Mouse (Mus musculus): ENCODE measurements around the gene Clec16a. TPM values are rescaled to one million over a fixed set of nuclear protein-coding genes. Genes with fewer than 3 reads are reported as not detected.

Gene Clec16a
- polyA plus RNA-seq, 1 experiment from 2014 or later: 17.3 TPM

DNA sequence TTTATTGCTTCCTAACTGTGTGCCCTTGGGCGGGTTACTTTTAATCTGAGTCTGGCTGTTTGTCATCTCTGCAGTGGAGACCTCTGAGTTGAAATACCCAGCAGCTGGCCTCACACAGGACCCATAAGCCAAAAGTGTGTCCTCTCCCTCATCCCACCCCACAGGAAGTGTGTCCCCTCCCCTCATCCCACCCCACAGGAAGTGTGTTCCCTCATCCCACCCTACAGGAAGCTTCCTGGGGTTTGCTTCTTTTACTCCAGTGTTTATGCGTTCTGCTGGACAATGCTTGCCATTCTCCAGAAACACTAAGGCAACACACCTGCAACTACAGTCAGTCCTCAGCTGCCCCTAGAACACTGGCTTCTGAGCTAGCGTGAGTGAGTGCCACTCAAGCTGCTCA is 92.8 kb downstream of the Clec16a start:
- Histone ChIP-seq H3K36me3 (0 out of 2 replicates have a peak, but pooled peaks cover 3% of the 10 kb centered on the region), H3K9me3 (replicated peaks) (no peaks in the 10 kb centered on the region), H3K27ac (no peak overlapping the region), H3K4me2 (no peak overlapping the region), H3K9ac (no peak overlapping the region), H3K4me1 (peaks cover 29% of the 10 kb centered on the region), H3K27me3 (replicated peaks) (peaks cover 8% of the 10 kb centered on the region; the same call in 1 of the 2 replicates), H3K4me3 (no peak overlapping the region)
- no peak for ATAC-seq
- 58% methylated on average over 3 of the region's 3 CpGs for WGBS (ENCODE audit: insufficient replicate concordance)

DNA sequence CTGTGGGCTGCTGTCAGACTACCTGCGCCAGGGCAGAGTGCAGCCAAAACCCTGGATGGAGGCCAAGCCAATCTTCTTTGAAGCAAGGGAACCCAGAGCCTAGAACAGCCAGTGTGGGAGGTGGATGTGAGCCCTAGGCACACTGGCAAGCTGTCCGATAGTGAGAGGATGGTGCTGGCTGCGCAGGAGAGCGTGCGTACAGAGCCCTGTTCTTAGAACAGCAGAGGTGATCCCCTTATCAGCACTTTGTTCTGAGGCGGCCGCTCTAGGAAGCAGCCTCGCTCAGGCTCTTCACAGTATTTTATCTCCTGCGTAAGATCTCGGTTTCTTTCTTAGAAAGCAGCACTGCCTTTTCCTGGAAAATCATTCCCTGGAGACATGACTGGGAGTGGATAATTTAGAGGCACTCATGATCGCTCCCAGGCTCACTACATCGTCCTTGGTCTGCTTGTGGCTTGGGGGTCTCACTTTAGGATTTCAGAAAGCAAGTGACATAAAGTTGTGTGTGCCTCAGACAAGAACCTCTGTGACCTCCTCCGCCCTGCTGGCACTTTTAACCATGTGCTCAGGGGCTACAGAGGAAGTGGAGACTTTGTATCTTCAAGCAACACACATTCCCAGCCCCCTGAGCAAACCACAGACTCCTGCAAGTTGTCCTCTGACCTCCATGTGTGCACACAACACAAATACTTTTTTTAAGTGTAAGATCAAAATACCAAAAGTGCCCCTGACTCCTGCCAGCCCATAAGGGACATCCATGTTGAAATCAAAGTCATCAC is 94.2 kb downstream of the Clec16a start:
- WGBS (ENCODE audit: insufficient replicate concordance): 11% methylated on average over 13 of the region's 13 CpGs
- H3K27ac ChIP-seq: no peak overlapping the region
- peak; percentile 84 for ATAC-seq

DNA sequence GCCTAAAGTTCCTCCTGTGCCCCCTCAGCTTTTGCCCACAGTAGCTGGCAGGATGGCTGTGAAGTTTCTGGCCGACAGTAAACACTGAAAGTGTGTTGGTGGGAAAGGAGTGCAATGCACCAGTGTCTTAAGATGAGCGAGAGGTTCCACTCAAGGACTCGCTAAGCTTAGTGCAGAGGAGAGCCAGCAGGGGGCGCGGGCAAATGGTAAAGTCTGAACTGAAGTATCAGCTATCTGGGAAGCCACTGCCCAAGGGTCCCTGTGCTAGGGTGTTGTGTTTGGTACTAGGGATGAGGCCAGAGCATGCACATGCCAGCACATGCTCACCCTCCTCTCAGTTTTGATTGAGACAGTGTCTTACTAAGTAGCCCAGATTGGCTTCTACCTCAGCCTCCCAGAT is 94.9 kb downstream of the Clec16a start:
- ATAC-seq: no peak
- whole genome bisulfite sequencing (ENCODE audit: insufficient replicate concordance): 3% methylated on average over 5 of the region's 5 CpGs

More for the DNA sequence above, 94.2 kb downstream of the Clec16a start:
- peaks cover 38% of the 10 kb centered on the region for H3K4me1 ChIP-seq
- peaks cover 8% of the 10 kb centered on the region; the same call in 1 of the 2 replicates for H3K27me3 ChIP-seq (replicated peaks)
- H3K4me3 ChIP-seq: no peak overlapping the region
- H3K4me2 ChIP-seq: peak overlapping the region; percentile 13; the same call in 1 of the 2 replicates
- 0 out of 2 replicates have a peak, but pooled peaks cover 3% of the 10 kb centered on the region for H3K36me3 ChIP-seq
- H3K9ac ChIP-seq: no peak overlapping the region
- H3K9me3 ChIP-seq (replicated peaks): no peaks in the 10 kb centered on the region

DNA sequence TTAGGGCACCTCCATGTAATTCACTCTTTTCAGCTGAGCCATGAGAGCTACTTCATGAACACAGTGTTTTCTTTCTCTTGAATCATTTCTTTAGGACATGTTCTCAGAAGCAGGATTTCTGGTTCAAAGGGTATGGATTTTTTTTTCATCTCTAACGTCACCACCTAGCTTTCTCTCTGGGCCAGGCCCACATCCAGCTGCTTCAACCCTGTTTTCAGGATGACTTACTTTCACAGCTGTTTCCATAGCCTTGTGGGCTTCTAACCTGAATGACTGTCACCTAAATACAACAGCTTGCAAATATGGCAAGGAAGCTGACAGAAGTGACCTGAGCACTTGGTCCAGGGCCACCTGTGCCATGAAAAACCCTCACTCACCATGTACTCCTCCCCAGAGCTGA is 96.0 kb downstream of the Clec16a start:
- no peaks in the 10 kb centered on the region for H3K36me3 ChIP-seq
- WGBS (ENCODE audit: insufficient replicate concordance): 61% methylated on average over 1 of the region's 1 CpGs
- no peak overlapping the region for H3K4me2 ChIP-seq
- no peaks in the 10 kb centered on the region for H3K9me3 ChIP-seq (replicated peaks)
- no peak overlapping the region for H3K4me3 ChIP-seq
- peaks cover 38% of the 10 kb centered on the region for H3K4me1 ChIP-seq
- no peak for ATAC-seq
- no peak overlapping the region for H3K27ac ChIP-seq
- no peak overlapping the region for H3K9ac ChIP-seq
- peaks cover 8% of the 10 kb centered on the region; the same call in 1 of the 2 replicates for H3K27me3 ChIP-seq (replicated peaks)

More for the DNA sequence above, 94.9 kb downstream of the Clec16a start:
- H3K4me1 ChIP-seq: peaks cover 38% of the 10 kb centered on the region
- 0 out of 2 replicates have a peak, but pooled peaks cover 3% of the 10 kb centered on the region for H3K36me3 ChIP-seq
- no peak overlapping the region for H3K4me3 ChIP-seq
- no peak overlapping the region for H3K27ac ChIP-seq
- H3K9me3 ChIP-seq (replicated peaks): no peaks in the 10 kb centered on the region
- H3K27me3 ChIP-seq (replicated peaks): peaks cover 8% of the 10 kb centered on the region; the same call in 1 of the 2 replicates
- no peak overlapping the region for H3K4me2 ChIP-seq
- H3K9ac ChIP-seq: no peak overlapping the region

DNA sequence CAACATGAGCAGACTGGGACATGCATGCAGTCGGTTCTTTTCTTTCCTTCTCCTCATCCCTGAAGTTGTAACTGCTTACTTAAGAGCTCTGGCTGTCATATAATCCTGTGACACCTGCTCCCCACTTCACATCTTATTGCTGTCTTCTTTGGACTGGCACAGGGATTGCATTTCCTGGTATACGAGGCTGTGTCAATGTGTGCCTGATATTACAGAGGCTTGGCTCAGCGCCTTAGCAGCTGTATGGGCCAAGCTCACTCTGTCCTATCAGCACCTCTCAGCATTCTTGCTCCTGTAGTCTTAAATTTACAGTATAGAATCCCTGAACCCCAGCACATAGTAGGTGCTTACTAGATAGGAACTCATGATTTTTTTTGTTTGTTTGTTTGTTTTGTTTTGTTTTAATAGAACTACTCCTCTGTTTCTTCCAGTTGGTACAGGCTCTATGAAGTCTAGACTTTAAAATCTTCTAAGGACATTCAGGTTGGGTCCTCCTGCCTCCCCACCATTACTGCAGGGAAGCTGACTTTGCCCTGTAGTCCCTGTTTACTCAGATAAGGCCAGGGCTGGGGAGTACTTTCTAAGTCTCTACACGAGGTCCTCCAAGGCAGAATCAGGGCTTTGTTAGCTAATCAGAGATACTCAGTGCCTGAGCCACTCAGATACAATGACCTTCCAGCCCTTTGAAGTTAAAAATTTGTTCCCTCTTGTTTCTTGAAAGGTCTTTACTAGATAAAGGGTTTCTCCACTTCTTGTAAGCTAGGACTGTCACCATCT is 97.9 kb downstream of the Clec16a start:
- Histone ChIP-seq H3K4me1 (peaks cover 36% of the 10 kb centered on the region), H3K4me2 (no peak overlapping the region), H3K27me3 (replicated peaks) (peaks cover 8% of the 10 kb centered on the region; the same call in 1 of the 2 replicates), H3K9ac (no peak overlapping the region), H3K36me3 (no peaks in the 10 kb centered on the region), H3K4me3 (no peak overlapping the region), H3K27ac (no peak overlapping the region), H3K9me3 (replicated peaks) (no peaks in the 10 kb centered on the region)
- ATAC-seq: no peak
- 30% methylated on average over 4 of the region's 4 CpGs for WGBS (ENCODE audit: insufficient replicate concordance)

DNA sequence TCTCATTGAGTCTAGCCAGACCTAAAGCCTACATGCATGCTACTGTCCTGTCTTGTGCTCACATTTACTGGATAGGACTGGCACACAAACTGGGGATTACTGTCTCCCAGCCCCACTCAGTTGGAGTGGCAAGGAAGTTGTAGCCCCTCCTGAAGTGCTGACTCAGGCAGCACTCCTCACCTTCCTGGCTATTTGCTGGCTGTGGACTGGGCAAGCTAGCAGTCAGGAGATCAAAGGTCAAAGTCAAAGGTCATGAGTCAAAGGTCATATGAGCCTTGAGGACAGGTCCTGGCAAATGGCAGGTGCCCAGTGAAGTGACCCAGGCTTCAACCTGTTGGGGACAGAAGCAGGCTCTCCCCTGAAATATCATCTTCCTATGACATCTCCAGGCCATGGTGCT is 99.1 kb downstream of the Clec16a start:
- H3K9ac ChIP-seq: no peak overlapping the region
- H3K27me3 ChIP-seq (replicated peaks): peaks cover 8% of the 10 kb centered on the region; the same call in 1 of the 2 replicates
- H3K27ac ChIP-seq: no peak overlapping the region
- no peak overlapping the region for H3K4me3 ChIP-seq
- no peaks in the 10 kb centered on the region for H3K36me3 ChIP-seq
- no peaks in the 10 kb centered on the region for H3K9me3 ChIP-seq (replicated peaks)
- peaks cover 24% of the 10 kb centered on the region for H3K4me1 ChIP-seq
- ATAC-seq: no peak
- no peak overlapping the region for H3K4me2 ChIP-seq

DNA sequence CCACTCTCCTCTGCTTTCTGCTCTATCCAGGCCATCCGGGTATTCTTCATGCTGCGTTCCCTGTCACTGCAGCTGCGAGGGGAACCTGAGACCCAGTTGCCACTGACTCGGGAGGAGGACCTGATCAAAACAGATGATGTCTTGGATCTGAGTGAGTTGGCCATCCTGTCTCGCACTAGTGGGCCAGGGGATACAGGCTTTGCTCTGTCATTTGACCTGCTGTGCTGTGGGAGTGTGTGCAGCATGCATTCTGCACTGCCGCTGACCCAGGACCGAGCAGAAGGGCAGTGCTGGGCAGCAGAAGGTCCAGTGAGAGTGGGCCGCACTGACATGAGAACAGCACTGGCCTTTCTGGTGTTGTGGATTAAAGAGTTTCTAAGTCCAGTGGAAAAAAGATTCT is 99.6 kb downstream of the Clec16a start:
- no peaks in the 10 kb centered on the region for H3K36me3 ChIP-seq
- no peak overlapping the region for H3K4me2 ChIP-seq
- no peak overlapping the region for H3K9ac ChIP-seq
- 80% methylated on average over 8 of the region's 8 CpGs for WGBS (ENCODE audit: insufficient replicate concordance)
- no peaks in the 10 kb centered on the region for H3K9me3 ChIP-seq (replicated peaks)
- H3K4me1 ChIP-seq: peaks cover 19% of the 10 kb centered on the region
- no peak overlapping the region for H3K4me3 ChIP-seq
- H3K27ac ChIP-seq: no peak overlapping the region
- peaks cover 8% of the 10 kb centered on the region; the same call in 1 of the 2 replicates for H3K27me3 ChIP-seq (replicated peaks)
- ATAC-seq: no peak

DNA sequence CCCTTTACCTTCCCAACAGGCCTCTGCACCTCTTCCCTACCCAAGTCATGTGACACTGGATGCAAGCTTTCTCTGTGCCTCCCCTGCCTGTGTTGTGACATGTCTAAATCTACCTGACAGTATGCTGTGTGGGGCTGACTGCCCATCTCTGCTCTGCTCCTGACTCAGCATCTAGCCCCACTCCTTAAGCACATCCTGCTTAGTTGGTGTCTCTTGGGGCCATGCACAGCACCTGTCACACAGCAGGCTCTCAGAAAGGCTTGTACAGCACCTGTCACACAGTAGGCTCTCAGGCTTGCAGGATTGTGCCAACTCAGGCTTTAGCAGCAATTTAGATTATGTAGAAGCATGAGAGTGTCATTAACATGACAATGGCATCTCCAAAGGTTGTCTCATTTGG is 106.7 kb downstream of the Clec16a start:
- Histone ChIP-seq H3K4me1 (peaks cover 11% of the 10 kb centered on the region; the same call in 1 of the 2 replicates), H3K9me3 (replicated peaks) (no peaks in the 10 kb centered on the region), H3K9ac (no peak overlapping the region), H3K36me3 (no peaks in the 10 kb centered on the region), H3K27me3 (replicated peaks) (peaks cover 14% of the 10 kb centered on the region), H3K27ac (no peak overlapping the region), H3K4me2 (no peak overlapping the region), H3K4me3 (no peak overlapping the region)
- ATAC-seq: no peak

DNA sequence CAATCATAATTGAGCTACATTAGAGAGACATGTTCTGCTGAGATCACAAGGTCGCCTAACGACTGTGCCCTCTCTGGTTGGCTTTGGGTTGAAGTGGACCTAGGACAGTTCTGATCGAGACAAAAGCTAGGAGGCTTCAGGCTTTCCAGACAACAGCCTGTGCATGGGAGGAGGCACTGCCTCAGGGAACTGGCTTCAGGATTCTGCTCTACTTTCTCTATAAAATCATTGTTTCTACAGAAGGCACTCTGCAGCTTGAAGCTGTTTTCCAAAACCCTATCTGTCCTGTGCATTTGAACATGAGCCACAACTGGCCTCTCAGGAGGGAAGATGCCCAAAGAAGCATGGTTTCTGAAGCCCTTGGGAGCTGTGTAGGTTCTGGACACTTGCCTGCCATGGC is 107.8 kb downstream of the Clec16a start:
- no peak overlapping the region for H3K4me2 ChIP-seq
- no peak overlapping the region for H3K9ac ChIP-seq
- H3K27me3 ChIP-seq (replicated peaks): peaks cover 14% of the 10 kb centered on the region
- WGBS (ENCODE audit: insufficient replicate concordance): 71% methylated on average over 3 of the region's 3 CpGs
- no peak for ATAC-seq
- no peaks in the 10 kb centered on the region for H3K36me3 ChIP-seq
- H3K4me3 ChIP-seq: no peak overlapping the region
- no peaks in the 10 kb centered on the region for H3K9me3 ChIP-seq (replicated peaks)
- no peak overlapping the region for H3K27ac ChIP-seq
- H3K4me1 ChIP-seq: peaks cover 11% of the 10 kb centered on the region; the same call in 1 of the 2 replicates

DNA sequence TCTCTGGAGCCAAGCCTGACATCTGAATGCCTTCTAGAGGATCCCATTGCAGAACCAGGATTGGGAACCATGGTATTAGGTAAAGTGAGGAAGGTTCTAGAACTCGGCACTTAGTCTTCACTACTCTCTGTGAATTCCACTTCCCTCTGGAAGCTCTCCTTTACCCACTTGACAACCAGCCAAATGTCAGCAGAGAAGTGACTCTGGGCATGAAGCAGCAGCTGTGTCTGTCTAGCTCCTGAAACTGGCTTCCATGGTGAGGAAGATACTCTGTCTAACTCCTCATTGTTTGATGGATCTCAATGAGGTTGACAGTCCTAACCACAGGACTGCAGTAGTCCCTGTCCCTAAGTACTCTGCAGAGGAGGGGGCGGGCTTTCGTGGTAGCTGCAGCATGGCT is 110.1 kb downstream of the Clec16a start:
- Histone ChIP-seq H3K4me3 (no peak overlapping the region), H3K27ac (no peak overlapping the region), H3K9me3 (replicated peaks) (no peaks in the 10 kb centered on the region), H3K9ac (no peak overlapping the region), H3K36me3 (no peaks in the 10 kb centered on the region), H3K27me3 (replicated peaks) (peaks cover 14% of the 10 kb centered on the region), H3K4me1 (peaks cover 11% of the 10 kb centered on the region; the same call in 1 of the 2 replicates), H3K4me2 (no peak overlapping the region)
- 43% methylated on average over 3 of the region's 3 CpGs for WGBS (ENCODE audit: insufficient replicate concordance)
- no peak for ATAC-seq

DNA sequence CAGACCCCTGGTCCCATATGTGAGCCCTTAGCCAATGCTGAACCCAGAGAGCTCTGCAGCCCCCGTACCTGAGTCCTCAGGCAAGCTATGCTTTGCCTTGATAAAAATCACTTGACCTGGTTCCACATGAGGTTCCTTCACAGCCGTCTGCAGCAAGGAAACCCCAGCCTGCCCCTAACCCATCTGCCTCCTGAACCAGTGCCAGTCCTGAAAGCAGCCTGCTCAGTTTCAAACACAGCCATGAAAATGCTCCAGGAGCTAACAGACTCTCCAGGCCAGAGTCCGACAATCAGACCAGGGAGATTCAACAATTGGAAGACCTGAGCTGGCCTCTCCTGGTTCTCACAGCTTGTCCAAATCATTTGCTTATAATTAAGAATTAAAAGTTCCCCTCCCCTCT is 110.8 kb downstream of the Clec16a start:
- no peak for ATAC-seq
- H3K27ac ChIP-seq: no peak overlapping the region
- peaks cover 19% of the 10 kb centered on the region for H3K27me3 ChIP-seq (replicated peaks)
- H3K4me3 ChIP-seq: no peak overlapping the region
- H3K4me1 ChIP-seq: peaks cover 11% of the 10 kb centered on the region; the same call in 1 of the 2 replicates
- H3K36me3 ChIP-seq: no peaks in the 10 kb centered on the region
- WGBS (ENCODE audit: insufficient replicate concordance): 49% methylated on average over 3 of the region's 3 CpGs
- no peaks in the 10 kb centered on the region for H3K9me3 ChIP-seq (replicated peaks)
- no peak overlapping the region for H3K4me2 ChIP-seq
- H3K9ac ChIP-seq: no peak overlapping the region

DNA sequence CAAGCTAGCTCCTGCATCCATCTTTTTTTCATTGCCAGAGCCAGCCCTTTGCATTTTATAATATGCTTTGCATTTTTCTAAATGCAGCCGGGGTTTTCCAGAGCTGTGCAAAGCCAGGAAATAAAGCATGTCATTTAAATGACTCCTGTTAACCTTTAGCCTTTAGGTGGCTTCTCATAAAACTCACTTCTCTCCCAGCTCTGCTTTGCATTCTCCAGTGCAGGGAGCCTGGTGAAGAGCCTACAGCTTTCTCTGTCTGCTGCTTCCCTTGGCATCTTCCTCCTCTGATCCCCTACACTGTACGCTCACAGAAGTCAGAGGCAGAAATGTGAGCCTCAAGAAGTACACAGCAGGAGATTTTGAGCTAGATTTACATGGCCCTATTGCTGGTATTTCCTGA is 111.3 kb downstream of the Clec16a start:
- no peak overlapping the region for H3K9ac ChIP-seq
- no peak overlapping the region for H3K4me3 ChIP-seq
- H3K4me1 ChIP-seq: peaks cover 11% of the 10 kb centered on the region; the same call in 1 of the 2 replicates
- no peak overlapping the region for H3K4me2 ChIP-seq
- ATAC-seq: no peak
- no peak overlapping the region for H3K27ac ChIP-seq
- WGBS (ENCODE audit: insufficient replicate concordance): 59% methylated on average over 2 of the region's 2 CpGs
- no peaks in the 10 kb centered on the region for H3K9me3 ChIP-seq (replicated peaks)
- peaks cover 23% of the 10 kb centered on the region for H3K27me3 ChIP-seq (replicated peaks)
- no peaks in the 10 kb centered on the region for H3K36me3 ChIP-seq

Measured in liver, embryonic 12.5 days (tissue).